Mouse (Mus musculus): ENCODE data around the gene D330020A13Rik. TPM values are rescaled to one million over a fixed set of nuclear protein-coding genes. Genes with fewer than 3 reads are reported as not detected.
A peak's percentile ranks its signal among the peaks of the same experiment; 100 is the strongest.

D330020A13Rik gene
- total and polyA plus RNA-seq, 3 experiments: not detected

- DNase-seq (ENCODE audit: low read depth, low spot score): peak; percentile 49
- Histone ChIP-seq H3K4me3 (ENCODE audit: control insufficient read depth in 1 of 2, insufficient read depth in 1 of 2, low read depth in 2 of 2, low read length in 2 of 2) (no peak overlapping the region), H3K27ac (ENCODE audit: control insufficient read depth, low read depth, low read length) (no peak overlapping the region), H3K27me3 (ENCODE audit: control insufficient read depth in 1 of 2, insufficient read depth in 2 of 2, low read length in 2 of 2) (no peaks in the 10 kb centered on the region), H3K9me3 (replicated peaks; ENCODE audit: insufficient read depth, low read length) (no peaks in the 10 kb centered on the region), H3K4me1 (ENCODE audit: control insufficient read depth in 1 of 2, insufficient read depth in 2 of 2, low read length in 2 of 2) (peaks cover 0 to 12% of the 10 kb centered on the region in 2 experiments; a peak in 2 of 4 replicates), H3K36me3 (ENCODE audit: control insufficient read depth in 1 of 2, insufficient read depth in 2 of 2, low read length in 2 of 2) (peaks cover 0 to 11% of the 10 kb centered on the region in 2 experiments; a peak in 2 of 4 replicates), H3K79me2 (ENCODE audit: control insufficient read depth, insufficient read depth, low read length, poor library complexity) (no peaks in the 10 kb centered on the region), H3K9ac (ENCODE audit: control insufficient read depth, low read depth, low read length, poor library complexity, severe bottlenecking) (no peak overlapping the region)
- TF ChIP-seq ZNF384 (IDR thresholded peaks at IDR 0.05; ENCODE audit: low read depth, low read length) (peak; percentile 97), MAZ (IDR thresholded peaks at IDR 0.05; ENCODE audit: low read depth, low read length) (0 out of 2 replicates have a peak, but pooled peaks have one; percentile 46), UBTF (IDR thresholded peaks at IDR 0.05; ENCODE audit: borderline replicate concordance, insufficient read depth, low read depth, low read length) (no peak)
These were observed 18.3 kb downstream of the D330020A13Rik start for GRCm38 (mm10) chr6:120312443-120312842.

- Histone ChIP-seq H3K9me3 (replicated peaks; ENCODE audit: insufficient read depth, low read length) (no peaks in the 10 kb centered on the region), H3K27ac (ENCODE audit: control insufficient read depth, low read depth, low read length) (no peak overlapping the region), H3K4me1 (ENCODE audit: control insufficient read depth in 1 of 2, insufficient read depth in 2 of 2, low read length in 2 of 2) (no peaks in the 10 kb centered on the region), H3K79me2 (ENCODE audit: control insufficient read depth, insufficient read depth, low read length, poor library complexity) (no peaks in the 10 kb centered on the region), H3K36me3 (ENCODE audit: control insufficient read depth in 1 of 2, insufficient read depth in 2 of 2, low read length in 2 of 2) (no peaks in the 10 kb centered on the region), H3K27me3 (ENCODE audit: control insufficient read depth in 1 of 2, insufficient read depth in 2 of 2, low read length in 2 of 2) (no peaks in the 10 kb centered on the region), H3K9ac (ENCODE audit: control insufficient read depth, low read depth, low read length, poor library complexity, severe bottlenecking) (no peak overlapping the region), H3K4me3 (ENCODE audit: control insufficient read depth in 1 of 2, insufficient read depth in 1 of 2, low read depth in 2 of 2, low read length in 2 of 2) (no peak overlapping the region)
- TF ChIP-seq SMC3 (IDR thresholded peaks at IDR 0.05; ENCODE audit: low read depth, low read length) (no peak), ELF1 (IDR thresholded peaks at IDR 0.05; ENCODE audit: low read depth, low read length) (no peak), ZC3H11A (IDR thresholded peaks at IDR 0.05; ENCODE audit: low read depth, low read length) (no peak), CHD2 (IDR thresholded peaks at IDR 0.05; ENCODE audit: low read length) (no peak), USF1 (IDR thresholded peaks at IDR 0.05; ENCODE audit: low read depth, low read length) (no peak), ZNF384 (IDR thresholded peaks at IDR 0.05; ENCODE audit: low read depth, low read length) (no peak), GABPA (IDR thresholded peaks at IDR 0.05; ENCODE audit: low read depth, low read length) (no peak), MAFK (IDR thresholded peaks at IDR 0.05; ENCODE audit: borderline replicate concordance, low read depth, low read length) (no peak), NELFE (IDR thresholded peaks at IDR 0.05; ENCODE audit: low read depth, low read length) (no peak), RAD21 (IDR thresholded peaks at IDR 0.05; ENCODE audit: low read depth, low read length) (no peak)
- no peak for DNase-seq (ENCODE audit: low read depth, low spot score)
These were observed 24.3 kb downstream of the D330020A13Rik start for GRCm38 (mm10) chr6:120318303-120318940.

- no peak for TF ChIP-seq EP300 (IDR thresholded peaks at IDR 0.05; ENCODE audit: low read depth in 1 of 2, low read length in 2 of 2)
- no peak for TF ChIP-seq MYC (IDR thresholded peaks at IDR 0.05; ENCODE audit: low read depth, low read length)
- no peak for TF ChIP-seq MXI1 (IDR thresholded peaks at IDR 0.05; ENCODE audit: low read depth, low read length)
- TF ChIP-seq POLR2AphosphoS5 (IDR thresholded peaks at IDR 0.05; ENCODE audit: borderline replicate concordance, low read depth, low read length): no peak
- TF ChIP-seq CHD1 (IDR thresholded peaks at IDR 0.05; ENCODE audit: low read depth, low read length): no peak
- no peak for TF ChIP-seq GABPA (IDR thresholded peaks at IDR 0.05; ENCODE audit: low read depth, low read length)
- no peak for TF ChIP-seq NELFE (IDR thresholded peaks at IDR 0.05; ENCODE audit: low read depth, low read length)
- no peak for TF ChIP-seq TAL1 (IDR thresholded peaks at IDR 0.05; ENCODE audit: low read length)
- no peak for TF ChIP-seq SMC3 (IDR thresholded peaks at IDR 0.05; ENCODE audit: low read depth, low read length)
- no peak for TF ChIP-seq ZNF384 (IDR thresholded peaks at IDR 0.05; ENCODE audit: low read depth, low read length)
- Histone ChIP-seq H3K79me2 (ENCODE audit: control insufficient read depth, insufficient read depth, low read length, poor library complexity) (no peaks in the 10 kb centered on the region), H3K9ac (ENCODE audit: control insufficient read depth, low read depth, low read length, poor library complexity, severe bottlenecking) (no peak overlapping the region), H3K36me3 (ENCODE audit: control insufficient read depth in 1 of 2, insufficient read depth in 2 of 2, low read length in 2 of 2) (no peaks in the 10 kb centered on the region), H3K9me3 (replicated peaks; ENCODE audit: insufficient read depth, low read length) (no peaks in the 10 kb centered on the region), H3K4me3 (ENCODE audit: control insufficient read depth in 1 of 2, insufficient read depth in 1 of 2, low read depth in 2 of 2, low read length in 2 of 2) (no peak overlapping the region), H3K27me3 (ENCODE audit: control insufficient read depth in 1 of 2, insufficient read depth in 2 of 2, low read length in 2 of 2) (no peaks in the 10 kb centered on the region), H3K4me1 (ENCODE audit: control insufficient read depth in 1 of 2, insufficient read depth in 2 of 2, low read length in 2 of 2) (no peaks in the 10 kb centered on the region), H3K27ac (ENCODE audit: control insufficient read depth, low read depth, low read length) (no peak overlapping the region)
- no peak for DNase-seq (ENCODE audit: low read depth, low spot score)
These were observed 25.0 kb downstream of the D330020A13Rik start for GRCm38 (mm10) chr6:120319129-120319528.

Data from MEL (cell line).